Mouse (Mus musculus): ENCODE data around the gene Det1.

DNA sequence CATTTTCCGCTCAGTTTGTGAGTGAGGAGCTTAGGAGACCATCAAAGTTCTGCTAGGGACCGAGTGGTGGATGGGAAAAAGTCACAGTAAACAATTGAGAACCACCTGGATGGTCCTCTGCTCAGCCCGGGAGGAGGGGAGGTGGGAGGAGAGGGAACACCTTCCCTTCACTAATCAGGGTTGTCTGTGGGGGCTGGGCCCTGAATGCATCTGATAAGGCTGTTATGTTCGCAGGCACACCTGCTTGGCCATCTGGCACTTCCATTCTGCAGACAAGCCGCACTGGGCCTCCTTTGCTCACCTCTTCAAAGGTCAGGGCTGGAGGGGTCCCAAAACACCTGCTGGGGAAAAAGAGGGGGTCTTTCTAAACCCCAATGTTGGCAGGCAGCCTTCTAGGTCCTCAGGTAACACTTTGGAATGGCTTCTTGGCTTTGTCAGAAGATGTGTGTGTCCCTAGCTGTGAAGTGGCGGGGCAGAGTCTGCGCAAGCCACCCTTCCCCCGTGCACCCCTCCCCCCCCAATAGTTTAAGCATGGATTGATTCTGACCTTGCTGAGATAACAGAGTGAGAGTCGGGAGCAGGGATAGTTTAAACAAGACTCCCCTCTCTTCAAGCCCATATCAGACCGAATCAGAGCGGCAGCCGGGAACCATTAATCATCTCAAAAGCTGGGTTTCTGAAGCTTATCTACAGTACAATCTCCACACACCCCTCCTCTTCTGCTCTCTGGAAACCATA, 18.3 kb upstream of the Det1 start:
- no peak for TF ChIP-seq GATA1 (IDR thresholded peaks at IDR 0.05; ENCODE audit: low read length)
- no peak for TF ChIP-seq TAL1 (IDR thresholded peaks at IDR 0.05; ENCODE audit: low read length)

Data from erythroblast, embryonic 14.5 days (primary cell).